Comparison of ENCODE assay signal across 8 mouse cellular contexts in genomic region chr4:133910236-133911211, GRCm38 (mm10). TPM values are rescaled to one million over a fixed set of nuclear protein-coding genes. Genes with fewer than 3 reads are reported as not detected.
A peak's percentile ranks its signal among the peaks of the same experiment; 100 is the strongest.
DNase-seq lines count a peak whose midpoint lies in the region; ATAC-seq and TF ChIP-seq lines count a peak whose summit lies in the region.

No protein-coding gene starts in this region.

- peak; percentile 99 for TF ChIP-seq CTCF in gastrocnemius, adult 2 months (IDR thresholded peaks at IDR 0.05)
- TF ChIP-seq CTCF in hindbrain, postnatal 0 days (IDR thresholded peaks at IDR 0.05; ENCODE audit: low read depth) = peak; percentile 100
- TF ChIP-seq CTCF in left cerebral cortex, adult 2 months (IDR thresholded peaks at IDR 0.05) = peak; percentile 99

- no peaks in the 10 kb centered on the region for H3K9me3 ChIP-seq in hindbrain, postnatal 0 days (ENCODE audit: low read length)

- ATAC-seq in common myeloid progenitor, adult 5-6 weeks (replicated peaks; ENCODE audit: low read depth, poor library complexity, severe bottlenecking) = peak; percentile 88
- ATAC-seq in hindbrain, postnatal 0 days = peak; percentile 97
- peak; percentile 92 for ATAC-seq in megakaryocyte, adult 5-6 weeks (ENCODE audit: poor library complexity, severe bottlenecking)

- intact Hi-C loops in gastrocnemius, adult 2 months (cut with DNase I) = loop anchor here (2.0 to 10.0 kb wide), 2 partner anchors 74 to 246 kb away; no protein-coding TSS in a partner anchor
- intact Hi-C loops in left cerebral cortex, adult 2 months (cut with DNase I) = loop anchor here (1.0 to 5.0 kb wide), 5 partner anchors 23 to 238 kb away; partner anchors contain the start of genes Pigv and Rps6ka1

- H3K27ac ChIP-seq in gastrocnemius, adult 2 months = peak overlapping the region; percentile 94
- H3K27ac ChIP-seq in hindbrain, postnatal 0 days = peak overlapping the region; percentile 92
- peak overlapping the region; percentile 91 for H3K27ac ChIP-seq in left cerebral cortex, adult 2 months

- H3K27me3 ChIP-seq in hindbrain, postnatal 0 days (ENCODE audit: insufficient read depth, low read length) = no peaks in the 10 kb centered on the region

- DNase-seq in ZHBTc4 (ENCODE audit: low read depth, low spot score) = peak; percentile 97
- peak; percentile 93 for DNase-seq in gastrocnemius, adult 2 months
- peak; percentile 98 for DNase-seq in hindbrain, postnatal 0 days (ENCODE audit: low spot score)
- peak; percentile 91 to 94 for DNase-seq in left cerebral cortex, adult 2 months (ENCODE audit: extremely low spot score in 1 of 2, low spot score in 2 of 2)
- DNase-seq in right cerebral cortex, adult 2 months (ENCODE audit: low spot score in 2 of 2) = peak; percentile 92 to 96
- peak; percentile 94 for DNase-seq in urinary bladder, postnatal 14 days (ENCODE audit: low spot score)

- WGBS in hindbrain, postnatal 0 days = under 1% methylated on average over 57 of the region's 57 CpGs

- no peaks in the 10 kb centered on the region for H3K36me3 ChIP-seq in hindbrain, postnatal 0 days (ENCODE audit: insufficient read depth, low read length)

- H3K4me1 ChIP-seq in hindbrain, postnatal 0 days (ENCODE audit: insufficient read depth, low read length) = peaks cover 11% of the 10 kb centered on the region; the same call in 1 of the 2 replicates

- H3K9ac ChIP-seq in hindbrain, postnatal 0 days (replicated peaks; ENCODE audit: low read length) = peak overlapping the region; percentile 70

- H3K4me3 ChIP-seq in gastrocnemius, adult 2 months = peak overlapping the region; percentile 79
- peak overlapping the region; percentile 48 for H3K4me3 ChIP-seq in hindbrain, postnatal 0 days (ENCODE audit: low read length)
- H3K4me3 ChIP-seq in left cerebral cortex, adult 2 months = peak overlapping the region; percentile 55

- H3K4me2 ChIP-seq in hindbrain, postnatal 0 days (ENCODE audit: low read depth, low read length) = peak overlapping the region; percentile 55

RNA-seq across cellular contexts. Expression of gene Rps6ka1, which starts 22.9 kb away (rescaled TPM):
- 62.2 and 80.0 TPM in 2 replicates for total RNA-seq in common myeloid progenitor, adult 5-6 weeks (2017)
- 1 to 10 TPM; 3.5 to 4.8 TPM for total RNA-seq in gastrocnemius, adult 2 months (2021)
- total RNA-seq in hindbrain, postnatal 0 days (2014; rRNA removed) = 28.0 and 31.1 TPM in 2 replicates
- polyA plus RNA-seq in hindbrain, postnatal 0 days (2015; fragmentation: Nextera tagmentation; extraction: Ambion mirVana) = 20.4 and 22.6 TPM in 2 replicates
- 10 to 100 TPM; 11.8 to 12.6 TPM for total RNA-seq in left cerebral cortex, adult 2 months (2021)
- 109 and 112 TPM in 2 replicates for total RNA-seq in megakaryocyte, adult 5-6 weeks (2015)
- 156 and 160 TPM in 2 replicates for total RNA-seq in megakaryocyte, adult 5-6 weeks (2017)

RNA-seq across cellular contexts. Expression of gene Hmgn2, which starts 57.9 kb away (rescaled TPM):
- total RNA-seq in common myeloid progenitor, adult 5-6 weeks (2017) = 497 and 549 TPM in 2 replicates
- total RNA-seq in gastrocnemius, adult 2 months (2021) = 10 to 100 TPM; 28.0 to 53.8 TPM
- total RNA-seq in hindbrain, postnatal 0 days (2014; rRNA removed) = 195 and 225 TPM in 2 replicates
- polyA plus RNA-seq in hindbrain, postnatal 0 days (2015; fragmentation: Nextera tagmentation; extraction: Ambion mirVana) = 1,094 and 1,203 TPM in 2 replicates
- total RNA-seq in left cerebral cortex, adult 2 months (2021) = 10 to 100 TPM; 87.8 to 99.8 TPM
- total RNA-seq in megakaryocyte, adult 5-6 weeks (2015) = 1,486 and 1,526 TPM in 2 replicates
- 700 and 725 TPM in 2 replicates for total RNA-seq in megakaryocyte, adult 5-6 weeks (2017)

Comparison
In these comparisons a context has a peak if more than half of its experiments do, and no peak if none do; other contexts are left out.
1. Peak in every context shown above with its lines: DNase-seq, ATAC-seq, H3K4me3 ChIP-seq and H3K27ac ChIP-seq.